Mouse (Mus musculus) myocyte (in vitro differentiated cells): Measurements from ENCODE around the gene Foxo1.

Experiments
- CEBPB ChIP-seq: IDR thresholded peaks from 2 replicates; pipeline ENCODE4 v1.6.1; 2011; ENCODE audit warnings: mild to moderate bottlenecking, moderate library complexity; ENCODE audit not compliant: poor library complexity, insufficient read depth, severe bottlenecking
- E2F4 ChIP-seq: IDR thresholded peaks from one replicate; pipeline ENCODE4 v1.6.1; 2011; ENCODE audit warnings: mild to moderate bottlenecking, control low read depth, moderate library complexity; ENCODE audit not compliant: insufficient read depth
- MAX ChIP-seq: IDR thresholded peaks from one replicate; pipeline ENCODE4 v1.6.1; 2011; ENCODE audit warnings: low read depth, mild to moderate bottlenecking, control low read depth
- MYOG ChIP-seq, 3 experiments: IDR thresholded peaks; one replicate each; pipeline ENCODE4 v1.6.1; 2011; ENCODE audit warnings: control low read depth in 2 of 3, low read depth in 2 of 3, mild to moderate bottlenecking in 2 of 3; ENCODE audit not compliant: insufficient read length in 2 of 3, control insufficient read depth in 1 of 3, insufficient read depth in 1 of 3
- POLR2A ChIP-seq: IDR thresholded peaks from one replicate; pipeline ENCODE4 v1.6.1; 2011; ENCODE audit warnings: low read depth, mild to moderate bottlenecking, control low read depth, moderate library complexity; ENCODE audit not compliant: insufficient read length
- POLR2AphosphoS2 ChIP-seq: IDR thresholded peaks from one replicate; pipeline ENCODE4 v1.6.1; 2011; ENCODE audit warnings: low read depth, control low read depth; ENCODE audit not compliant: insufficient read length
- USF1 ChIP-seq: IDR thresholded peaks from one replicate; pipeline ENCODE4 v1.6.1; 2011; ENCODE audit warnings: low read depth, mild to moderate bottlenecking, control low read depth, moderate library complexity

DNA sequence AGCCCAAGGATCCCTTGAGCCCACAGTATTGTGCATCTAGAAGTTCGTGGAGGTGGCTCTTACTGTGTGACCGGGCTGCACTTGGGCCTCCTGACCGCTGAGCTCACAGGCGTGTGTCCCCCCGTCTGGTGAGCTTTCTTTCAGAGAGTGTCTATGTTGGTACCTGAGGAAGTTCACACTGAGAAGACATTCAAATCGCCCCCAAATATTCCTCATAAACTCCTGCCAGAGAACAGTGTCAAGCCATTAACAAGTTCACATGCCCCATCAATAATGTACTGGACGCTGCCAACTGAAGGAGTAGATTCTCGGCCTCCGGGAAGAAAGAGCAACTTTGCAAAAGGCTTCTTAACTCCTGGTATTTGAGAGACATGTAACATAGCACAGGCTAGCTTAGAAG lies 83.8 kb downstream of the Foxo1 start:
- TF ChIP-seq POLR2A (no peak), MAX (no peak), USF1 (no peak), POLR2AphosphoS2 (no peak), E2F4 (no peak), MYOG (IDR thresholded peaks at IDR 0.05; ENCODE audit: control insufficient read depth in 1 of 3, insufficient read depth in 1 of 3, insufficient read length in 2 of 3, low read depth in 2 of 3) (no peak), CEBPB (no peak)
